Mouse (Mus musculus): ENCODE results near the gene Gsap.
A peak's percentile ranks its signal among the peaks of the same experiment; 100 is the strongest.

DNA sequence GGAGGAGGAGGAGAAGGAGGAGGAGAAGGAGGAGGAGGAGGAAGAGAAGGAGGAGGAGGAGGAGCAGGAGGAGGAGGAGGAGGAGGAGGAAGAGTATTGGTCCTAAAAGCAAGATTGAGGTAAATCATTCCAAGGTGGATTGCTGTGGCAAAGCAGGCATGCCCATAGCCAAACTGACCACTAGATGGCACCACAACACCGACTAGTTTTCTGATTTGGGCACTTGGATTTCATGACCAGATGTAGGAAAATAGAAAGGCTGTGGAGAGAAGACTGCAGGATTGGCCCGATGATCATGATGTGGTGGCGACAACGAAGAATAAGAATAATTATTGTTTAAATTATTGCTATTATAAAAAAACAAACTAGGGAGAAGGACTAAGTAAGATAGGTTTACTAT, 79.0 kb downstream of the Gsap start:
- TF ChIP-seq CTCF (IDR thresholded peaks at IDR 0.05; ENCODE audit: control insufficient read depth, insufficient read depth, insufficient replicate concordance, low read depth, low read length) = peak; percentile 46; the same call in 1 of the 2 replicates
- TF ChIP-seq POLR2A (IDR thresholded peaks at IDR 0.05; ENCODE audit: control insufficient read depth, low read depth, low read length) = no peak

Measured in testis, adult 2 months (tissue).